Mouse (Mus musculus) kidney, adult 2 months (tissue): ENCODE measurements around the gene Xpa.

Experiments
- CTCF ChIP-seq: fragments of 200-500 bp; conservative IDR thresholded peaks from 2 replicates; pipeline ENCODE4 v1.5.1; 2011; ENCODE audit warnings: low read depth, mild to moderate bottlenecking, control low read depth, low read length, moderate library complexity, mixed read lengths; ENCODE audit not compliant: insufficient read depth, insufficient read length
- POLR2A ChIP-seq: fragments of 200-500 bp; IDR thresholded peaks from one replicate; pipeline ENCODE4 v1.6.1; 2011; ENCODE audit warnings: low read depth, low read length, control low read depth

DNA sequence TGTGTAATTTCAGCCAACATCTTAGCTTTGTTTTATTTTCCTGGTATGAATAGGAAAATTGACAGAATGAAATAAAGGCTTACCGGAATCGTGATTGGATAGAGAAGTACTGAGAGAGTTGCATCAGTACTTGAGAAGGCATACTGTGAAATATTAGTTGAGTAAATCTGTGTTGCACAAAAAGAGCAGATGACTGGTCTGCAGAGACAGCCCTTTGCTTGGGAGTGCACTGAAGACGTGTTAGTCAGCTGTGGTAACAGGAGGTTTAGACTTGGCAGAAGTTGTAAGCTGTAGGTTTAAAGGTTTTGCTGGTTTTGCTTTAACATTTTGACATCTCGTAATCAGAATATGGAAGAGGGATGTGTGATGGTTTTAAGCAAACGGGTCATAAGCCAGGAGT is 30.3 kb downstream of the Xpa start:
- TF ChIP-seq CTCF (no peak), POLR2A (no peak)
